Mouse (Mus musculus): Measurements from ENCODE around the gene C530008M17Rik.

Gene C530008M17Rik

DNA sequence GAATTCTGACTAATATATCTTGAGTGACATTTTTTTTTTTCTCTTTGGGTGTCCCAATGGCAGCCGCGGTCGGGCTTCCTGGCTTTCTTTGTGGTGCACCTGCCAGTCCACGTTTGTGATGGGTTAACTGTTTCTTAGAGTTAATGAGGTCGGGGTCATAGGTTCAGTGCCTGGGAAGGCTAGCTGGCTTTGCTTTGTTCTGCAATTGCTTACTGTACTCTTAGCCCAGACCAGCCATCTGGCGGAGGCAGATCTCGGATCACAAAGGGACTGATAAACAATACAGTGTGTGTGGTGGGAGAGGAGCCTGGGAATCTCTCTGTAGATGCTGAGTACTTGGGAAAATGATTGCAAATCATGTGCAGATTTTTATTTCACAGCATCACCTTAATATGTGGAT is 9.1 kb downstream of the C530008M17Rik start:
- in situ Hi-C loops (cut with MboI), result no loop called here

DNA sequence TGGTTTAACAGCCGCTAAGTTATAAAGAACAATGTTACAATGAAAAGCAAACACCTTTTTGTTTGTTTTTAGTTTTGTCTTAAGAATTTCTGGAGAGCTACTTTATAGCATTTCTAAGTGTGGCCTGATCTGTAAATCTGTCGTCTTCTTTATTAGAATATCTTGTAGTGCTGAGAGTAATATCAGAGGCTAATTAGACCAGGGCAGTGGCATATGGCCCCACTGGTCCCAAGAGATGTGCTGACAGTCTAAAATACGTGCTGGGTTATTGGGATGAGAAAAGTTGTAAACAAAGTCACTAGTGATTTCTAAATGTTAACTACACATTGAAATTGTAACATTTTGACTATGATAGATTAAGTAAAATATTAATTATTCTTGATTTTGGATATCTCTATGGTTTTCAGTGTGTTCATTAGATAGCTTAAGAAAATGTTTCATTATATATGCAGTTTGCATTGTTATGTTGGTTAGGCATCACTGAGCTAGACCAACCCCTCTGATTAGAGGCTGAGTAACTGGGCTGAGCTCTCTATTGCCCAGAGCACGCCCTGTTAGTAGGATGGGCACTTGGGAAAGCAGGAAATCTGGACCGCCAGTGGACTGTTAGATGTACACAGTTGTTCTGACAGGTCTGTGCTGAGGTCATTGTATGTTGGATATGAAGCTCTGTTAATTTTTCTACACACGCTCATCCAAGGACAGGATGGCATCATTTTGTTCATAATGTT is 9.9 kb downstream of the C530008M17Rik start:
- in situ Hi-C loops (cut with MboI), result no loop called here

DNA sequence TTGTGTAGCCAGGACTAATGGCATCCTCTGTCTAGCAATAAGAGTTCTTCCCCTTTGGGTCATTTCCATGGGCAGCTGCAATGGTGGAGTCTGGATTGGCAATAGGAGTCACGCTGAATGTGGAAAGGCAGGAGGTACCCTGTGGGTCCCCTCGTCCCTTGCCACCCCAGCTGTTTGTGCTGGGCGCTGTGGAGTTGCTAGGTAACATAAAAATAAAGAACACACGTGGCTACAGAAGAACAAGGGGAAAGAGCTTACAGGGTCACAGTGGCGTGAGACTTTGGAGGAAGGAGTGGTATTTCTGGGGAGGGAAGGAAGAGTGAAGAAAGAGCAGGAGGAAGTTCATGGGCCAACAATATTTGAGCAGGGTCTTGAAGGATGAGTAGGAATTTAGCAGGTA is 11.8 kb downstream of the C530008M17Rik start:
- in situ Hi-C loops (cut with MboI), result no loop called here

DNA sequence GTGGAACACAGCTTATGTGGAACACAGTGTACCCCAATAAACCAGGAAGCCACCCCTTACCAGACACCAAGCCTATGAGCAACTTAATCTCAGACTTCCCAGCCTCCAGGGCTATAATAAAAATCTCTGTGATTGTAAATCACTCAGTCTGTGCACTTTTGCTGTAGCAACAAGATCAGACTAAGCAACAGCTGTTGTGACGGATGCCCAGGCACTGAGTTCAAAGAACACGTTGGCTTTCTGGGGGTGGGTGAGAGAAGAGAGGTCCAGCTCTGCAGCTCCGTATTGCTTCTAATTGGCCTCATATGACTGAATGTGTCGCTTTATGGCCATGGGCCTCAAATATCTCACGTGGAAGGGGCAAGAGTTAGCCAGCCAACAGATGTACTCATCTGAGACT is 12.2 kb downstream of the C530008M17Rik start:
- in situ Hi-C loops (cut with MboI), result no loop called here

DNA sequence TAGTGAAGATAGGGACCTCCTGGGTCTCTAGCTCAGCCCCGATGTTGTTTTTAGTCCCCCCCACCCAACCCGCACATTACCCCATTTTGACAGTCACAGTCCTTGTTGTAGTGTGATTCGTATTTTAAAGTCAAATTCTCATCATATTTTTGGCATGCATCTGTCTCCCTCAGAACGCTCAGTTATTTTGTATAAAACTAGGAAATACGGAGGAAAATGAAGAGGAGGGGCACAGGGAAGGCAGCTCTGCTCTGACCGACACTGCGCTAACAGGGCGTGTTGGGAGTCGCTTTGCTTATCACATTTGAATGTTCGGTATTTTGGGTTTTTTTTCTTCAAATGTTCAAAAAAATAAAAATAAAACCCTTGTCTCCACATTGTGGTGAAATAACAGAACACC is 13.9 kb downstream of the C530008M17Rik start:
- in situ Hi-C loops (cut with MboI), result no loop called here

DNA sequence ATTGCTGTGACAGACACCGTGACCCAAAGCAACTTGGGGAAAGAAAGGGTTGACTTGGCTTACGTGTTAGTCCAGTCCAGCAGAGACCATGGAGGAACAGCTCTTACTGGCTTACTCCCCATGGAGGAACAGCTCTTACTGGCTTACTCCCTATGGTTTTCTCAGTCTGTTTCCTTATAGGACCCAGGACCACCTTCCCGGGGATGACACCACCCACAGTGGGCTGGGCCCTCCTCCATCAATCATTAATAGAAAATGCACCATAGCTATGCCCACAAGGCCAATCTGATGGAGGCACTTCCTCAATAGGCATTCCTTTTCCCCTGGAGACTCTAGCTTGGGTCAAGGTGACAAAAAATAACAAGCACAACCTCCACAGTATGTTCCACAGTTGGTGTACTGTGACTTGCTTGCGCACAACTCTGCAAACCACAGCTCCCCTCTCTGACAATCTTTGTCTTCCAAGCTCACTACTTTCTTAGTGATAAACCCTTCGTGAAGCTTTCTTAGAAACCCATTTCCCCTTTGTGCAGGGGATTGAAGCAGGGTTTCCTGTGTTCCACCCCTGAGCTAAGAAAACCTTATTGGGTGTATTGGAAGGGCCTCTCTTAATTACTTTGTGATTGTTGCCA is 17.8 kb downstream of the C530008M17Rik start:
- in situ Hi-C loops (cut with MboI), result no loop called here

DNA sequence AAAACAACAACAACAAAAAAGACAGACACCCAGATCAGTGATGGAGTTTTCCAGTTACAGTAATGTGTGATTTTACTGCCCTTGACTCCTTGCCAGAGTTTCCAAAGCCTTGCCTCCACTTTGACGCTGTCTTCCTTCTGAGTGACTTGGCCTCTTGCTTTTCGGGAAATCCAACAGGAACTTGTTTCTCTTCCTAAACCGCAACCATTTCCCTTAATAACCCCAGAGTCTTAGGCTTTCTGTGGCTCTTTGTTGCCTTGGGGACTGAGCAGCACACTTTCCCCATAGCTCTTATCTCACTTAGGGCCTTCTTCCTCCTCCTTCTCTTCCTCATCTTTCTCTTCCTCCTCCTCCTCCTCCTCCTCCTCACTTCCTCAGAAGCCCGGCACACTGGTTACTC is 19.1 kb downstream of the C530008M17Rik start:
- in situ Hi-C loops (cut with MboI), result no loop called here

DNA sequence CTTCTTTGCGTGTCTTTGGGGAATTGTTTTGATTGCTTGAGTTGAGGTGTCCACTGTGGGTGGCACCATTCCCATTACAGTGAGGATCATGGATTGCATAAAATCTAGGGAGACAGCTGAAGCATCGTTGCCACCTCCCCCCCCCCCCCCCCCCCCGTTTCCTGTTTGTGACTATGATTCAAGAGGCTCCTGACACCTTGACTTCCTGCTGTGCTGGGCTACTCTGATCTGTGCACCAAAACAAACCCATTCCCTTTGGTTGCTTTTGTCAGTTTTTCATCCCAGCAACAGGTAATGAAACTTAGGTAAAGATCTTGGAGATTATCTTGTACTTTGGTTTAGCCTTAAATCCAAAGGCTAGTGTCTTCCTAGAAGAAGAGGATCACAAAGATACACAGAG is 24.6 kb downstream of the C530008M17Rik start:
- in situ Hi-C loops (cut with MboI), result no loop called here

DNA sequence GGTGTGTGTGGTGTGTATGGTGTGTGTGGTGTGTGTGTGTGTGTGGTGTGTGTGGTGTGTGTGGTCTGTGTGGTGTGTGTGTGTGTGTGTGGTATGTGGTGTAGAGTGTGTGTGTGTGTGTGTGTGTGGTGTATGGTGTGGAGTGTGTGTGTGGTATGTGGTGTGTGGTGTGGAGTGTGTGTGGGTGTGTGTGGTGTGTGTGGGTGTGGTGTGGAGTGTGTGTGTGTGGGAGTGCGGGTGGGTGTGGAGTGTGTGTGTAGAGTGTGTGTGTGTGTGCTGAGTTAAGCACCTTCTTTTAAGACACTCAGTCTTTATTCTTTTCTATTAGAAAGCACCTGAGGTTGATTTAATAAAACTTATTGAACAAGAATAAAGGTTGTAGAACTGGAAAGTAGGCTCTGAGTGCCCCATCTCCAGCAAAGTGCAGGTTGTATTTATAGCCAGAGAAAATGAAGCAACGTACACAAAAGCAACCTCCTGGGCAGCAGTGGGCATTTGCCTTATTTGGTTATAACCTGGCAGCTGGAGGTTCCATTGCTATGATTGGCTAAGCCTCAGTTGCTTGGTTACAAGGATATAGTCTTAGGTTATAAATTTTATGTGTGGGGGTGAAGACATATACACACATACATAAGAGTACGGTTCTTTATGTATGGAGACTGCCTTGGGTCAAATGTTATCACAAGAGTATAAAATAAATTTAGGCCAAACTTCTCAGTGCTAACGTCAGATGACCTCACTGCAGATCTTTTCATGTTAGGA is 25.8 kb downstream of the C530008M17Rik start:
- in situ Hi-C loops (cut with MboI), result no loop called here

DNA sequence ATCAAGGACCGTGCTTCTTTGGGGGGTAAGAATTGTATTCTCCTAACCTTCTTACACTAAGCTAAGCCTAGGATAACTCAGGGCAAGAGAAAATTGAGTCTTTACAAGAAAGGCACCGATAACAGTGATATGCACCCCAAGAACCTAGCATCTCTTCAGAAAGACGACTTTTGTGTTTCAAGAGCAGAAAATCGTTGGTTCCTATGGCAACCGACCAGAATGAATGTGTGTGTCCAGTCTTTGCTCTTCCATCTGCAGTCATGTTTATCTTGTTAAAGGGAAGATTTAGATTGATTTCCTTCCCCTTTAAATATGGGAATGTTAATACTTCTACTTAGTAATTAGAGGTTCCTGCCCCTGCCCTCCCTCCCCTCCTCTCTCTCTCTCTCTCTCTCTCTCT is 27.1 kb downstream of the C530008M17Rik start:
- in situ Hi-C loops (cut with MboI), result no loop called here

DNA sequence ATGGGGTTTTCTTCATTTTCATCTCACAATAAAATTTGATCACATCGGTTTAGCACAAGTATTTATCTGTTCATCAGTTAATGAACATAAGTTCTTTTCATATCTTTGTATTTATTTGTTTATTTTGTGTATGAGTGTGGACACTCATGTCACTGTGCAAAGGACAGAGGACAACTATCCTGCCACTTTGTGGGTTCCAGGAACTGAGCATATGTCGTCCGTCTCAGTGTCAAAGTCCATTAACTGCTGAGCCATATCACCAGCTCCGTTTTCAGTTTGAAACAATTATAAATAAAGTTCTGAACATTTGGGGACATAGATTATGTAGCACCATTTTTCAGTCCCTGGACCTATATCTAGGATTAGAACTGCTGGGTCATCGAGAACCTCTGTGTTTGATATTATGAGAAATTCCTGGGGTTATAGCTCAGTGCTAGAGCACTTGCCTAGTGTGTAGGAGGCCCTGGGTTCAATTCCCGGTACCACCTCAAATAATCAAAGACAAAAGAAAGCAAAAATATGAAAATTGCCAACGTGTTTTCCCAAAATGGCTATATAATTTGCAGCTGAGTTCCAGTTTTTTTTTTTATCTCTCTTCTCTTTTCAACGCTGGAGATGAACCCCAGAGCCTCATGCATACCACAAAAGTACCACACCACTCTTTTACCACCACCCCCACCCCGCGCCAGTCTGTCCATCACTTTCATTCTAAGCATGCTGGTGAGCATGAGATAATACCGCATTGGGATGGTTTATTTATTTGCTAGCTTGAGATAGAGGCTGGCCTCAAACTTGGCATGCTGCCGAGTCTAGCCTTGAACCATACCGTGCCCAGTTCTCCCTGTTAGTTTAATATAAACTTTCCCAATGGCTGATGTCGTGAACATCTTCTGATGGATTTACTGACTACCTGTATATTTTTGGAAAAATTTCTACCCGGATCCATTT is 28.6 kb downstream of the C530008M17Rik start:
- in situ Hi-C loops (cut with MboI), result no loop called here

DNA sequence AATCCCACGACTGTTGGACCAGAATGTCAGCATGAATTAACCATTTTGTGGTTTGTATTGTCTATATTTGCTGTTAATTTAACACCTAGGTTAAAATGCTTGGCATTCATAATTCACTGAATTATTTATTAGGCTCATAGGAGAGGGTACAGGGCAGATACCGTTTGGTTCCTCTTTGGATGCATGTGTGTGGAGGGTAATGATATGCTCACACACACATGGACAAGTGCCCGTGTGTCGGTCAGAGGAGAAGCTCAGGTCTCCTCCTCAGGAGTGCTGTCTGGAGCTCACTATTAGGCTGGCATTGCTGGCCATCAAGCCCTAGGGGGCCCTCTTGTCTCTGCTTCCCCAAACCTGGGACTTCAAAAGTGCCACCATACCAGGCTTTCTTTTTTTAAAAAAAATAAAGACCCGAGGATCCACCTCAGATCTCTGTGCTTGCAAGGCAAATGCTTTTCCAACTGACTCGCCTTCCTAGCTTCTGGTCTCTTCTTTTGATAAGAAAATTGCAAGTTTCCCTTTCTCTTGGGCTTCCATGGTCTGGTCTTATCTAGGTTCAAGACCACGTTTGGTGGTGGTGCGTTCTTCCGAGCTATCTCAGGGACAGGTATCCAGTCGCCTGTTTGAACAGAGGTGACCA is 31.8 kb downstream of the C530008M17Rik start:
- in situ Hi-C loops (cut with MboI), result no loop called here

DNA sequence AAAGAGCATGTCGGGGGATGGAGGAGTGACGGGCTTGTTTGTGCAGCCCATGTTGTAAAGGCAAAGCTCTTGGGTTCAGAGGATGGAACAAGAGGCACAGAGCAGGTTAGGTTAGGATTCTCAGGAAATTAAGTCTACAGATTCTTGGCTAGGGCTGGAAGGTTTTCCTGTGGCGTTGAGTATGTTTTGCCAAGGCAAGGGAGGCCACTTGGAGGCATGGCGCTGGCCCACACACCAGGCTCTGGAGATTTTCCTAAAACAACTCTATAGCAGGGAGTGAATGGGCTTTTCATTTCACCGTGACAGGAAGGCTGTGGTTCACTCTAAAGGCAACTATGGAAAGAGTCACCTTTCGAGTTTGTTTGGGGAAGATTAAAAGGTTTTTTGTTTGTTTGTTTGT is 32.3 kb downstream of the C530008M17Rik start:
- in situ Hi-C loops (cut with MboI), result no loop called here

DNA sequence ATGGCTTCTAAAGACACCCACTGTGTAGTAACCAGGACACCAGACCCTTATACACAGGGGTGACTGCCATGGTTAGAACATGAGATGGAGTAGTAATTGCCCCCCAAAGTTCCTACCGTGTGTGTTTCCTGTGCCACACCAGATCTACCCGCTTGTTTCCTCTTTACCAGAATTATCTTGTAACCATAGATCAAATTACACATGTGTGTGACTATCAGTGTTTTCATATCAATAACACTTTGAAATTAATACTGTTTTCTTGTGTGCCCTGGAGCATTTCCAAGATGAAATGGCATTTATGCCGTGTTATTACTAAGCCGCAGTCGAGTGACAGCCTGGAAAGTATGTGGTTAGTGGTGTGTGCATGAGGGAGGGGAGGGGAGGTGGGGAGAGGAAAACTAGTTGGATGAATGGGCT is 33.9 kb downstream of the C530008M17Rik start:
- in situ Hi-C loops (cut with MboI), result no loop called here

DNA sequence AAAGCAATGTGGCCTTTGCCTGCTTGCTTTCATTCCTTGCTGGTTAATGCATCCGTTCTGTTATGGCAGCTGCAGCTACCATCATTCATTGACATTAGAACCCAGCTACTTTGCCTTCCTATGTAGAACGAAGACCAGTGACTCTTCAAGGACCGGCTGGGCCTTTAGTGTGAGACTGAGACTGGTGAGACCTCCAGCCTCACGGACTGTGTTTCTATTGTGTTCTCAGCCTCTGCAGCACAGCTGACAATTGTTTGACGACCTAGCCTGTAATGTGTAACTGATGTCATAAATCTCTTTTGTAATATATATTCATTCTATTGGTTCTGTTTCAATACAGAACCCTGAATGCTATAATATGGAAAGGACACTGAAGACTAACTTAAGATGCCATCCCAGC is 34.9 kb downstream of the C530008M17Rik start:
- in situ Hi-C loops (cut with MboI), result no loop called here

DNA sequence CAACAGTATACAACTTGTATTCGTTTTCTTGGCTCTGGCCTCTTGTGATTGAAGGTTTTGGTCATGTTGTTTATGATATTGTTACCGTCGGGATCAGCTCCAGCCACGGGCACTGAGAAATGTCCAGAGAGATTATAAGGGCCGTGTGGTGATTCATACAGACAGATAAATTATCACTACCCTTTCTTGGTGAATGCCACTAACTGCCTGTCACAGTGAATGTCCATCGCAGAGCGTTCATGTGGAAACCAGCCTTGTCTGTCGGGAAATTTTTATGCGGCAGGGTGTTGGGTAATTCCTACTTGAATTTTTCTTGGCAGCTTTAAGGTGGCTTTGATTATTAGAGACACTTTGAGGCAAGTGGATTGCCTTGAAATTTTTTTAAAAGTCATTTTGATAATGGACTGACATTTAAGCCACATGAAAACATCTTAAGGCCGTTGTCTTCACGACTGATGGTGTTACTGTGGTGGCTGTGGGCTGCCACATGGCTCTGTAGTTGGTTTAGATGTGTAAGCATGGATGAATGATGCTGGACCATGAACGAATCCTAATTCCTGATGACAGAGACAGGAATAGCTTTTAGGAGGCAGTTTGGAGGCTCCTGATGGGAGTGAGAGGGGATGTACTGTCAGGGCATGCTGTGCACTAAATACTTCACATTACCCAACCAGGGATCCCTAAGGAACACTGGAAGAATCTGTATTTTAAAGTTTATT is 35.6 kb downstream of the C530008M17Rik start:
- in situ Hi-C loops (cut with MboI), result no loop called here

DNA sequence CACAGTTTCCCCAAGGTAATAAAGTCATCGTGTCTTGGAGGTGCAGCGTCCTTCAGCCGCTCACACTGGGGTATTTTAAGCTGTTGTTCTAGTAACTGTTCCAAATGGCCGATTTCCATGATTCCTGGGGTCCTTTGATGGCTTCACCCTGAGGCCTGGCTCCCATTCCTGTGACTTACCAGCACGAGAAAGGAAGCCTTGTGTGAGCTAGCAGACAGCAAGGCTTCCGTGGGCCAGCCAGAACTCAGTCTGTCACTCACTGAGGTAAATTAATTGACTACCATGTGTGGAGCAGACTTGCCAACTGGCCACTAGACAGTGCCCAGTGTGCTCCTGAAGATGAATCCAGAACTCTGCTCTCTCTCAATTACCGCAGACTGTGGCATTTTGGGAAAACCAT is 41.2 kb downstream of the C530008M17Rik start:
- in situ Hi-C loops (cut with MboI), result no loop called here

DNA sequence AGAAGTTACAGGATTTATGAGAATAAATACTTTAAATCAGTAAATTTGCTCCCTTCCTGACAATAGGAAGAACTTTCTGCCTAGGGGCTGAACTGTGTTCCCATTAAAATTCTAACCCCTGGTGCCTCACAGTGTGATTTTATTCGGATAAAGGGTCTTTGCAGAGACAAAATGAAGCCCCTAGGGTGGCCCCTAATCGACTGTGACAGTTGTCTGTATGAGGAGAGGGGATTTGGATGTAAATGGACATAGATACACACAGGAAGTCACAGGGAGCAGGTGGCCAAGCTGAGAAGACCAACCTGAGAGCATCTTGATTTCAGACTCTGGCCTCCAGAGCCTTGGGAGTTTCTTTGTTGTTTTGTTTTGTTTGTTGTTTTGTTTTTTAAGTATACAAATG is 41.9 kb downstream of the C530008M17Rik start:
- in situ Hi-C loops (cut with MboI), result no loop called here

DNA sequence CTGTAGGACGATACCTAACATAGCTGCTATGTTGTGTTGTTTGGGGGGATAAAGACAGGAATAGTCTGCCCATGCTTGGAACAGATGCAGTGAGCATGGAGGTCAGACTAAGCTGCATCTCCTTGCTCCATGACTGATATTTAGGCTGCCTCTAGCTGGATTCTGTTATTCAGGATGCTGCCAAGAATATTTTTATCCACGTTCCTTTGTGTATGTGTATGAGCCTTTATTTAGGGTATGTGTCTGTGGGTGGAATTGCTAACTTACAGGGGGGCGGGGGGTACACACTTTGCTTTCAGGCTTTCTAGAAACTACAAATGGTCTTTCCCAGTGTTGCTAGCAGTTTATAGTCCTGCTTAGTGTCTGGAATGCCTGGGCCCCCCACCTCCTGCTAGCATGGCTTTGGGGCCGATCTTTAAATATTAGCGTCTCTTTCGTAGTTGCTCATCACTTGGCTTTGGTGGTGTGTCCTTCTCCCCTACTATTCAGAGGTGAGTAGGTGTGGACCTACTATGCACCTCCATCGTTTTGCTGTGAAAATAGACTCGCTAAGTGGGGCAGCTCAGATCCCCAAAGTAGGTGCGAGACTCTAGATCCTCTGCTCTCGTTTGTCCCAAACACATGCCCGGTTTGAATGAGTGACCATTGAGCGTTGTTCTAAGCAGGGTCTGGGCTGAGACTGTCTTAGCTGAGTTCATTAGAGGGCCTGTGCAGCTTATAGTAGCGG is 45.0 kb downstream of the C530008M17Rik start:
- in situ Hi-C loops (cut with MboI), result no loop called here

DNA sequence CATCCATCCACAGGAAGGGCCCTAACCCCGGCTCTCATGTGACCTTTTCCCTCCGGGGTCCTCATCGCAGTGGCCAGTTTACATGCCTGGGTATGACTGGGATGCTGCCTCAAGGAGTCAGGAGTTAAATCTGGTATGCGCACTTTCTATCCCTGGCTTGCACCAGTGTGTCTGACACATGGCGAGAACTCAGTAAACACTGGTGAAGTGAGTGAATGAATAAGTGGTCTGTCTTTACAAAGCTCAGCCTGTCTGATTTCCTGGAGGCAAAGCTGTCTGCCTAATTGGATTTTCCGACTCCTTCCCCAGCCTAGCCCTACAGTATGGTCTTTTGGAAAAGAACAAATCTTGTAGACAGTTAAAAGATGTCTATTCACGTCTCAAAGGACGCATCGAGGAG is 45.8 kb downstream of the C530008M17Rik start:
- in situ Hi-C loops (cut with MboI), result no loop called here

All from mature B cell (primary cell).